Mouse (Mus musculus) thymus, postnatal 10 days (tissue): Measurements from ENCODE around the gene 1700029F12Rik.
"Not testable (repeated sequence)": the region's sequence is repeated elsewhere in the genome, so short reads cannot be mapped to it uniquely, and the experiment has no call there.

Source experiments
- DNase-seq, 2 experiments: peaks; one replicate each; pipeline ENCODE4 v3.0.0; 2021; ENCODE audit warnings: low spot score in 2 of 2

Gene 1700029F12Rik

DNA sequence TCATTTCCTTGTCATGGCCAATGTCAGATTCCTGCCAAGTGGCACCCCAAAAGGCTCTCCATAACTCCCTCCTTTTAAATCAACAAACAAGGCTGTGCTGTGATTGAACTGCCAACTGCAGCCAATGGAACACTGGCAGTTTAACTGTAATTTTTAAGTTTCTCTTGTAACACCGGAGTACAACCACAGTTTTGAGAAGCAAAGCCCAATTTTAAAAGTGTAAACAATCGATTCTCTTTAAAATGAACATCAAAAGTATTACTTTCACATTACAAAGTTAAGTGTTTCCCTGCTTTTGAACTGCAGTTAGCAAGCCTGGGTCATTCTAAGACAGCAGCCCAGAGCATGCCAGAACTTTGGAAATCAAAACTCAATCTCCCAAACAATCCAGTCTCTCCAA lies at the start of gene 1700029F12Rik:
1700029F12Rik (minus strand) TSS at position 101 of the 400 bp plus-strand sequence.
- no peak for DNase-seq

DNA sequence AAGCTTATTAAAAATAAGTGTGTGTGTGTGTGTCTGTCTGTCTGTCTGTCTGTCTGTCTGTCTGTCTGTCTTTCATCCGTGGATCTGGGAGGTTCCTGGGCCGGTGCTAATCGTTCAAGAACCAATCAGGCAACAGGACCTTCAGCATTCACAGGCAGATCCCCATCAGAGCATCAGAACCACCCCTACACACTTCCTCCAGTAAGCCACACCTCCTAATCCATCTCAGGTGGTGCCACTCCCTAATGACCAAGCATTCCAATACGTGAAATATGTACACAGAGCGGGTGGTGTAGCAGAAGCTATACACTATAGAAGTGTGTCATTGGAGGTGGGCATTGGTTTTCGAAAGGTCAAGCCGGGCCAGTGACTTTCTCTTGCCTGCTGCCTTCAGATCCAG lies 48.3 kb upstream of the 1700029F12Rik start:
- DNase-seq = no peak

DNA sequence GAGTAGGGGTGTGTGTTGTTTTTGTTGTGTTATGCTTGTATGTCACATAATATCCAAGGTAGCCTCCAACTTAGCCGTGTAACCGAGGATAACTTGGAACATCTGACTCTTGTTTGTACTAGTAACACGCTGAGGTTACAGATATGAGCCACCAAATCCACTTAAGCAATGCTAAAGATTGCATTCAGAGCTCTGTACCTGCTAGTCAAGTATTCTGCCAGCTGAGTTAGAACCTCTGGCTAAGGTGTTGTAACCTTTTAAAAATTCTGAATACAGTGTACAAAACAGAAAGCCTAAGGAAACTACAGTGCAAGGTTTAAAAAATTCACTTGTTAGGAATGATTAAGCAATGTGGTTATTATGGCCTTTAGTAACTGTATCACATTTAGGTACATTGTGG lies 46.5 kb upstream of the 1700029F12Rik start:
- no peak for DNase-seq

DNA sequence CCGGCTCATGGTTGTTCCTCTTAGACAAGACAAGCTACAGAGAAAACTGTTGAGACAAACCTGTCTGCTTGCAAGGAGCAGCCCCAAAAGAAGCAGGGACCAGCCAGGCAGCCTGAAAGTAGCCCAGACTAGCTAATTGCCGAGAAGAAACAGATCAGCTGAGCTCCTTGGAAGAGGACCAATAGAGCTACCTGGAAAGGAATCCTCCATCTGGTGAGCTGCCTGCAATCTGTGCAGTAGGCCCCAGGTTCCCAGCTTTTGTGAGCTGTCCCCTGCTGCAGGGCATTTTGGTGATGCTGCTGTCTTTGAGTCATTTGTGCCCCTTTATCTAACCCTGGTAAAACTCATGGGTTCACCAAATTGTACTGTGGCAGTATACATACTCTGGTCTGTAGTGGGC lies 46.0 kb upstream of the 1700029F12Rik start:
- no peak for DNase-seq

DNA sequence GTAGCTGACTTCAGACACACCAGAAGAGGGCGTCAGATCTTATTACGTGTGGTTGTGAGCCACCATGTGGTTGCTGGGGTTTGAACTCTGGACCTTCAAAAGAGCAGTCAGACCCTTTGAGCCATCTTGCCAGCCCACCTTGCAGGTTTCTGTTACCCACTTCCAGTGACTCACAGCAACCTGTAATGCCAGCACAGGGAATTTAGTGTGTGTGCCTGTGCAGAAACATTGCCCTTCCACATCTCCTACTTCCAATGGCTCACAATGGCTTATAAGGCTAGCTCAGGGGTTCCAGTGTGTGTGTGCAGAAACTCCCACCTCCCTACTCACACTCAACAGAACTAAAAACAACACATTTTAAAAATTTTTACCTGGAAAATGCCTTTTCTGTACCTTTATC lies 43.4 kb upstream of the 1700029F12Rik start:
- no peak for DNase-seq

DNA sequence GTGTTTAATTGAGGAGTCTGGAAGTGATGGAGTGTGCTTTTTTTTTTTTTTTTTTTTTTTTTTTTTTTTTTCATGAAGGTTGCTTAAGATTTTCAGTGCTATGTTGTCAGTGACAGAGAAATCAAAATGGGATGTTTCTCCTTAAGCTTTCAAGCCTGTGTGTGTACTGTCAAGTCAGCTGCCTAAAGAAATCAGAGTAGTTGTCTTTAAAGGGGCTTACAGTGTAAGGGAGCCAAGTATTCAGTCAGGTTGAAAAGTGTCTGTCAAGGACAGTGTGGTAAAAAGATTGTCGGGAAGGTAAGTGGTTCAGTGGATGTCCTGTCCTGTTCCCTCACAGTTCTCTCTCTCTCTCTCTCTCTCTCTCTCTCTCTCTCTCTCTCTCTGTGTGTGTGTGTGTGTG lies 39.3 kb upstream of the 1700029F12Rik start:
- no peak for DNase-seq

DNA sequence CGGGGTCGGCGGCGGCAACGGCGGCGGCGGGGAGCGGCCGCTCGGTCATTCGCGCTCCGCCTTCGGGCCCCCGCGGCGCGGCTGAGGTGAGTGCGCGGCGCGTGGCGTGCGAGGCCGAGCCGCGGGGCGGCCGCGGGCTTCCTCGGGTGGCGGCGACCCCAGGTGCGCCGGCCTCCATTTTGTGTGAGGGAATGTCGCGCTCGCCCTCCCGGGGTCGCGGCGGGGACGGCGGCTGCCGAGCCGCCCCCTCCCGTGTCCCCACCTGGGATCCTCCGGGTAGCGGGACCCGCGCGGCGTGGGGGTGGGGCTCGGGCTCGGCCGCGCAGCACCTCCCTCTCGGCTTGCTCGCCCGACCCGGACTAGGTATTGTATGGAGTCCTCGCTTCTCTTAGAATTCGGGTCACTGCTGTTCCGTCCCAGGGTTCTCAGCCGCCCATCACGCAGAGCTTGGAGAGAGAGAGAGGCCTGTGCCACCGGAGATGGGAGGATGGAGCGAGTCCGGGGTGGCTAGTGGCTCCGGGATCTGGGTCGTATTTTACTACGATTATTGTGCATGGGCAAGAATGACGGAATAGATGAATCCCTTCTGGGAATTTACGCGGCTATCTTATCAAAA lies 37.6 kb upstream of the 1700029F12Rik start:
- peak in 1 of 2 experiments; percentile 12 for DNase-seq

DNA sequence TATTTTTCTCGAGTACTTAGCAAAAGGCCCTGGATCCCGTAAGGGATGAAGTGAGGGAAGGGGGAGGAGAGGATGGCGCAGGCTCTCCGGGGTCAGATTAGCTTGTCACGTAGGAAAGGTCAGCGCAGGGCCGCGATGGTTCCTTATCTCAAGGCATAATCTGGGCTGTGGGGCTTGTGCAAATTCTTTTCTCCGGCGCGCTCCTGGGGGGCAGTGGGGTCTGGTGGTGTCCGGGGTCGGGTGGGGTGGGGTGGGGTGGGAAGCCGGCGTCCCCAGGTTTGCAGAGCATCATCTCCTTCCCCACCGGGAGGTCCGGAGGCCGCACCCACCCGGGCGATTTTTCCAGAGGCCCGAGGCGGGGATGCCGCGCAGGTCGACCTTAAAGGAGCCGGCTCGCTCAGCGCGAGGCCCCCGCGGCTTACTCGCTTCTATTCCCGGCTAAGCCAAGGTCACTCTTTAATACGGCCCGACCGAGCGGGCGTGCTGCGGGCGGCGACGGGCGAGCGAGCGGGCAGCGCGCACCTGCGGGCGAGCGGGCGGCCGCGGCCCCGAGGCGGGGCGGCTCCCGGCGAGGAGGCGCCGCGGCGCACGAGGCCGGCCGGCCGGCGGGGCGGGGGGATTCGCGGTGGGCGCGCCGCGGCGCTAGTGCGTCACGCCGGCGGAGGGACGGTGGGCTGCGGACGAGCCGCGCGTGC lies 36.9 kb upstream of the 1700029F12Rik start:
- no peak for DNase-seq

DNA sequence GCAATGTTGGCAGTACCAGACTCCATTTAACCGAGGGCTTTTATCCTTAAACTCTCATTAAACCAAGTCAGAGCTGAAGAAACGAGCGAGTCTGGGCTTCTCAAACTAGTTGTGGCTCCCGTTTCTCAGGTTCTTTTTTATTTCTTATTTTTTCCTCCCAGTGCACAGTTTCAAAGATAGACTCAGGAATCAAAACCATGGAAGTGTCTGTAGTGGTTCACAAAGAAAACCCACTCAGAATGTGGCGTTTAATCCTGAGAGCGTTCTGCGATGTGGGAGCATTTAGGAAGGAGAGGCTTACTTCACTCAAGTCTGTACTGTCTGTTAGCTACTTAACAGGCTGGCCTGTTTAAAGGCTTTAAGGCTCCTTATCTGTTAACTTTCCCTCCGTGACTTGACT lies 34.0 kb upstream of the 1700029F12Rik start:
- no peak for DNase-seq

DNA sequence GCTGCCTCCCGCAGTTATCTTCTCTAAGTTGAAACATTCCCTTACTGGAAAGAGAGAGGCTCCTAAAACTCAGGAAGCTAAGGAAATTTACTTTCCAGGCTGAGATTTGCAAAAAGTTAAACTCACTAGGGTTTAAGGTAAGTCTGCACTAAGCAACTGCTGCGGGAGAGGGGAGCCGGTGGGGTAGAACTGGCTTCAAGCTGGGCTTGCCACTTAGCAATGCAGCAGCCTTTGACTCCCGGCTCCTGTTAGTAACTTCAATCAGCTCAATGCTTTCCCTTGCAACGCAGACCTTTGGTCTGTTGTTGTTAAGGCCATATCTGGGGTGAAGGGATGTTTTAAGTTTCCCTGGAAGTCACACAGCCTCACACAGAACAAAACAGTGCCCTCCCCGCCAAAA lies 33.5 kb upstream of the 1700029F12Rik start:
- no peak for DNase-seq

DNA sequence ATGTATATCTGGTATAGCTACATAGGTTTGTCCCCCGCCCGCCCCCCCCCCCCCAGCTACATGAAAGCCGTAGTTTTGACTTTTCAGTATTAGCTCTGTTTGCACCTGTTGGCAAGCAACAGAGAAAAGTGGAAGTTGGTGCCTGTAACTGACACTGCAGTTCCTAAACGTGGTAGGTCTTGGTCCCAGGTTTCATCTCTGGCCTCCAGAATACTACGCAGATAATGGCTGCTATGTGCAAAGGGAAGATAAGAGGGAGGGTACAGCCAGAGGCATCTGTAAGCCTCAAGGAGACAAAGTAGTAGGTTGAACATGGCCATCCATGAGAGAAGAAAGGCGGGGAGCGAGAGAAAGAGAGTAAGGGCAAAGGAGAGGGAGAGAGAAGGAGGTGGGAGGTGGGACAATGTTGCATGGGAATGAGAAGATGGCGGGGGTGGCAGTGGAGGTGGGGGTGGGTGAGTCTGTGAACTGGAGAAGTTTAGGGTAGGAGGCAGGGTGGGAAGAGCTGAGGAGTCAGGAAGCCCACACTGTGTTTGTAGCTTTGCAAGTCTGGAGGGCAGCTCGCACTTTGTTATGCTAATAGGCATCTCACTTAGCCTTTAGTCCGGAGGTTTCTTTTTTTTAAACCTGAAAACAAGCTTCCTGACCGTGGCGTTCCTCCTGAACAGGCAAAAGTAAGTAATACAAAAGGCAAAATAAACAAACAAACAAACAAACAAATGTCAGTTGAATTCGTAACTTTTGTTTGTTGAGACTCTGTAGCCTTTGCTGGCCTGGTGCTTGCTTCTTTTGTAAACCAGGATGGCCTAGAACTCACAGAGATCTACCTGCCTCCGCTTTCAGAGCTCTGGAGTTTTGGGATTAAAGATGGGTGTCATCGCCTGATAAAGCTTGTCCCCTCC lies 32.7 kb upstream of the 1700029F12Rik start, which contains the start of gene Fam169a:
Fam169a (plus strand) TSS at position 638 of the 902 bp plus-strand sequence.
- DNase-seq = no peak

DNA sequence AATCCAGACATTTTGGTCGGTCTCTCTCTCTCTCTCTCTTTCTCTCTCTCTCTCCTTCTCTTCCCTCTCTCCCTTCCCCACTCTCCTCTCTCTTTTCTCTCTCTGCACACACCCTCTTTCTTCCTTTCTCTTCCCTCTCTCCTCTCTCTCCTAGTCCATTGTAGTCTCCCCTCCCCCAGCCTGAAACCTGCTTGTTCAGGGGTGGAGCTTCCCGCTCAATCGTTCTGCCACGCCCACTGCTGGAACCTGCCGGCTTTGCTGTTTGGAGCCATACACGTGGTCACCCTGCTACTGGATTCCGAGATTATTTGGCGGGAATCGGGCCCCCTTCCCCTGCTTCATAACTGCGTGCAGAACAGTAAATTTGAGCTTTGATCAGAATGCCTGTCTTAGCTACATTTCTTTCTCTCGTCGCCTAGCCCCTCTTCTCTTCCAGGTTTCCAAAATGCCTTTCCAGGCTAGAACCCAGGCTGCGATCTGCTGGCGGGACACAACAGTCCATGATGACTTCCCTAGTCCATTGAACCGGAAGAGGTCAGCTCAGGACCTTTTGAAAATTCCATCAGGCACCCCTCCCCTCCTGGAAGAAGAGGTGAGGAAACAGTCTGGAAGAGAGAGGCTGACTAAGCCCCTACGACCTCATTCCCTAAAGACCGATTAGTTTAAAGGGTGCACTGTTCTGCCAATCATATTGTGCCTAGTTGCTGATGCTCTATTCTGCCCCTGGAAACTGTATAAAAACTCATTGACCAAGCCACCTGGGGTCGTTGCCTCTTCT lies 30.9 kb upstream of the 1700029F12Rik start:
- not testable (repeated sequence) for DNase-seq

DNA sequence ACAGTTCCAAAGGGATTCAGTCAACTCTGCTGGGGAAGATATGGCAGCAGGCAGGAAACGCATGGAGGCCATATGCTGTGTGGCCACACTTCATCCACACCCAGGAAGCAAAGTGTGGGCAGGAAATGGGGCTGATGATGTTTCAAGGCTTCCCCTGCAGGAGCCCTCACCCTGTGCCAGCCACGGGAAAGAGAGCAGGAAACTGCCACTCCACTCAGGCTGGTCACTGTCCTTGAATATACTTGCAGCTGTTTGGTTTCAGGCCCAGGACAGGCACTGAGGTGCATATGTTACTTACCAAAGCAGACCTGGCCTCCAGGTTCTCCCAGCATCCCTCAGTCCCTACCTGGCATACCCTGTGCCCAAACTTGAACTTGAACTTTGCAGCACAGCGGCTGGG lies 30.3 kb upstream of the 1700029F12Rik start:
- DNase-seq = no peak

DNA sequence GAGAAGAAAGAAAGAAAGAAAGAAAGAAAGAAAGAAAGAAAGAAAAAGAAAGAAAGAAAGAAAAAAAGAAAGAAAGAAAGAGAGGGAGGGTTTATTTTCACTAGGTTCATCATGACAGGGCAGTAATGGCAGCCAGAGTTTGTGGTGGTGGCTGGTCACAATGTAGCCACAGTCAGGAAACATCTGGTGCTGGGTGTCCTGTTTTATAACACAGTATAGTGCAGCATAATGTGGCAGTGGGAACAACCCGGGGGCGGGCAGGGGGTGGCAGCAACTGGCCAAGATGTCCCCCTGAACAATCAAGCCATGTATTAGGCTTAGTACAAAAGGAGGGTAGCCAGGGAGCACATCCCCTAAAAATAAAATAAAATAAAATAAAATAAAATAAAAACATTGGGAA lies 29.3 kb upstream of the 1700029F12Rik start:
- DNase-seq = no peak

DNA sequence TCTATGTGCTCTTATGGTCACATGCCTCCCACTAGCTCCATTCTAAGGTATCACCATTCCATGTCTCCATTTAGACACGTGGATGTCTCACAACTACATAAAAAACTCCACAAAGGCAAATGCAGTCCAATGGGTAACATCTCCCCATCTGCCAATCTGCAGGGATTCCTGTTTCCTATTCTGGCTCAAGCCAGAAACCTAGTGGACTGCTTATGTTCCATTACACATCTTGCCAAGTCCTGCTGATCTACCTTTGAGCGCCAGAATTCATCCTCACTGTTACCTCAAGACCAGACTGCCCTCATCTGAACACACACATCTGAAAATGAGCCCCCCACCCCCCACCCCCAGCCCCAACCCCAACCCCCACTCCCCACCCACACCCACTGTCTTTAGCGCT lies 28.0 kb upstream of the 1700029F12Rik start:
- DNase-seq = no peak

DNA sequence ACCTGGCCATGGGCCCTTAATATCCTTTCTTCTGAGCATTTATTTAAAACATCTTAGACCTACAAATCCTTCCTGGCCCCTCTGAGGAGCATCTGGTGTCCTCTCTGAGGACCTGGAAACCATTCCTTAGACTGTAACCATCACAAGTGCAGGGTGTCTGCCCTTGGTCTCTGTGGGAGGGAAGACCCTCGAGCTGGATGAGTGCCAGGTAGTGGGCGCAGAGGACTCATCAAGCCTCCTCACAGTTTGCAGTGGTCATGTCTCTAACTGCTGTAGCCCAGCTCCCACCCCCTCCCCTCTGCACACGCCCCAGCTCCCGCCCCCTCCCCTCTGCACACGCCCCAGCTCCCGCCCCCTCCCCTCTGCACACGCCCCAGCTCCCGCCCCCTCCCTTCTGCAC lies 26.2 kb upstream of the 1700029F12Rik start:
- no peak for DNase-seq

DNA sequence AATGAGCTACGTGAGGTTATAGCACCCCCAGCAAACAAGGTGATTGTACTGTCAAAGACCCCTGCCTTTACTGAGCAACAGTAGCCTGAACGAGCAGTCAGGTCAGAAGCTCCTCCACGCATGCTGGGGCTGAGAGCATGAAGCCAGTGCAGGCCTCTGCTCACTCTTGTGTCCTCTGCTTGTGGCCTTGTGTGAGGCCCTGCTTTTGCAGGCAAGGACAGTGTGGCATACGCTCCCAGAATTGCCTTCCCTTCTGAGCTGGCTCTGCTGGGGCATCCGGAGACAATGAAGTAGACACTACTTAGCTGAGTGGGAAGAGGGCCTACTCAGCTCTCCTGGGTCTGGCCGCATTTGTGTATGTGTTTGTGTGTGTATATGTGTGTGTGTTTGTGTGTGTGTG lies 25.6 kb upstream of the 1700029F12Rik start:
- DNase-seq = no peak

DNA sequence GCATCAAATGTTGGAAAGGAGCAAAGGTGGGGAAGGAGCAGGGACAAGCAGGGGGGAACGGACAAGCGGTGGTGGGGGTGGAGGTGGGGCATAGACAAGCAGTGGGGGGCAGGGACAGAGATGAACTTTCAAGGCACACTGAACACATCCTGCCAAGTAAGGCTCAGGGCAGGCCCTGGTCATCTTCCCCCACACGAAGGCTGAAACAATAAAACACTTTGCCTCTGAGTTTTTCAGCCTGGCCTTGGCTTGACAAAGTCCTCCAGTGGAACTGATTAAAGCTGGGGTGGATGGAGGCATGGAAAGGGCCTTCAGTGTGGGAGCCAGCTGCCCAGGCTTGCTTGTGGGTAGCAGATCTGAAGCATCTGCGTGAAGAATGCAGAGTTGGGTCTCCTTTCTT lies 23.7 kb upstream of the 1700029F12Rik start:
- no peak for DNase-seq

DNA sequence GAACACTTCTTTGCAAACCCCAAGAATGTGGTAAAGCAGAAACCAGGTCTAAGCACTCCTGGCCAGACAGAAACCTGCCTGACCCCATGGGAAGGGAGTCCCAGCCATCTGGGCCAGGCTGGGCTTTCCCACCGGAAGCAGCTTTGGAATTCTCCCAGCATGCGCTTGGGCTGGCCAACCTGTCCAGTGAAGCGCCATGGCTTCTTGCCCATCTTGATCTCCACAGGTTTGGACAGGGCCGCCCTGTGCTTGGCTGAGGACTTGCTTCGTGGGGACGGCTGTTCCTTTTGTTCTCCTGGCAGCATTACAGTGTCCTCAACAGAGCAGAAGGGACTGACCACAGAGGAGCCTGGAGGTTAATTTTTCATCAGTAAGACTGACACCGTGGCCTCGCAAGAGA lies 19.7 kb upstream of the 1700029F12Rik start:
- no peak for DNase-seq

DNA sequence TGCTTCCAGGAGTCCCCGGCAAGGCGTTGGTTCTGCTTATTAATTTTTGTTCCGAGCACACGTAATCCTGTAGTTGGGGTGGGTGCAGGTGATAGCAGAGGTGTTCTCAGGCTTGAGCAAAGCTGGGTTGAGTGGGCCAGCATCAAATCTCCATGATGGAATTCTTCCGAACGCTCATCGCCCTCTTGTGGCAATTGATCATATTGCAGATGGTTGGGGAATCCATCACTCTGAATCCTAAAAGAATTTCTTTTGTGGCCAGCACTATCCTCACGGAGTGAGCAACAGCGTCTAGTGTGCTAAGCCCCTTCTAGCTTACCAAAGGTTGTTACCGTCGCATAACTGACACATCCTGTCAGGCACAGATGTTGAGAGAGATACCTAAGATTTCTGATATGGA lies 18.5 kb upstream of the 1700029F12Rik start:
- peak in 1 of 2 experiments; percentile 29 for DNase-seq

DNA sequence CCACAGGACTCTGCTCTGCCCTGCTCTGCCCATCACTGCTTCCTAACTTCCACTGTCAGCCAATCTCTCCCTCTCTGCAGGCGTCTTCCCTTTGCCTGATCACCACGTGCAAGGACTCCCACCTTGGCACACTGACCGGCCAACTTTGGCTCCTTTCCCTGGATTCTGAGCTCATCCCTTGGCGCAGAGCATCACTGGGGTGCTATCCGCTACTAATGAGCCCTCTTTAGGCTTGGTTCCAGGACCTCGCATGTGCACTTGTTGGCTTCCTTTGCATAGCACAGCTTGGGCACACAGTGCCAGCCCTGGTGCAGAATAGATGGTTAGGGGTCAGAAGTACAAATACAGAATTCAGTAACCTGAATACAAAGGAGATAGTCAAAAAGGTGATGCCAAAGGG lies 17.0 kb upstream of the 1700029F12Rik start:
- no peak for DNase-seq

DNA sequence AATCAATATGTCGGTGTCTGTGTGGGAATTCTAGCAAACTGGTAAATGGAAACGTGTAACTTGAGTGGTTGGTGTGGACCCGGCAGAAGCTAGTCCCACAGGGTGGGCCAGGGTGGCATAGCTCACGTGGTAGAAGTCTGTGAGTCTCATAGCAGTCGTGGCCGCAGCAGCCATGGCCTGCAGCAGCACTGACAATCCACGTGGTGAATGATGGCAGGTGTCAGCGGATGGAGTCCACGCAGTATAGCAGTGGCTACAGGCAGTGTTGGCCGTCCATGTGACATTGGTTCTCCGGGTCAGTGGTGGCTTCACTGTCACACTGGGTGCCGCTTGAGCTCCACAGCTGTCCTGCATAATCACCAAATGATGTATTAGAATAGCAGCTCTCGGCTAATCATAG lies 4.1 kb downstream of the 1700029F12Rik start:
- DNase-seq = no peak
